Mouse (Mus musculus) heart, adult 2 months (tissue): ENCODE results near the gene Btnl9. TPM values are rescaled to one million over a fixed set of nuclear protein-coding genes. Genes with fewer than 3 reads are reported as not detected.

Source experiments
- DNase-seq, 2 experiments: peaks; one replicate each; pipeline ENCODE4 v3.0.0; 2021
- H3K27ac ChIP-seq: fragments of 200-600 bp; 2 replicates; pipeline ENCODE4 v1.8.1; 2022
- H3K27me3 ChIP-seq: fragments of 200-500 bp; 2 replicates; pipeline ENCODE4 v1.6.1; 2012; ENCODE audit warnings: mild to moderate bottlenecking, low read length, inconsistent platforms, mixed read lengths; ENCODE audit not compliant: control insufficient read depth, insufficient read depth
- H3K36me3 ChIP-seq: fragments of 200-500 bp; 2 replicates; pipeline ENCODE4 v1.6.1; 2012; ENCODE audit warnings: low read length, inconsistent platforms; ENCODE audit not compliant: control insufficient read depth, insufficient read depth
- H3K4me1 ChIP-seq: fragments of 200-500 bp; 2 replicates; pipeline ENCODE4 v1.6.1; 2011; ENCODE audit warnings: low read length; ENCODE audit not compliant: control insufficient read depth, insufficient read depth
- H3K4me3 ChIP-seq: fragments of 200-600 bp; 2 replicates; pipeline ENCODE4 v1.8.1; 2022
- H3K79me2 ChIP-seq: fragments of 200-500 bp; replicated peaks from 2 replicates; pipeline ENCODE4 v1.6.1; 2012; ENCODE audit warnings: mild to moderate bottlenecking, inconsistent platforms, low read length, moderate library complexity, mixed read lengths; ENCODE audit not compliant: control insufficient read depth, insufficient read depth
- H3K9ac ChIP-seq: fragments of 200-500 bp; 2 replicates; pipeline ENCODE4 v1.6.1; 2012; ENCODE audit warnings: low read depth, mild to moderate bottlenecking, control low read depth, inconsistent platforms, low read length, mixed read lengths
- CTCF ChIP-seq: fragments of 200-600 bp; IDR thresholded peaks from 2 replicates; pipeline ENCODE4 v1.8.1; 2022; ENCODE audit warnings: antibody characterized with exemption, mild to moderate bottlenecking, moderate library complexity
- EP300 ChIP-seq: fragments of 200-500 bp; IDR thresholded peaks from 2 replicates; pipeline ENCODE4 v1.6.1; 2011; ENCODE audit warnings: low read depth, low read length, control low read depth; ENCODE audit not compliant: insufficient read depth
- POLR2A ChIP-seq: fragments of 200-500 bp; IDR thresholded peaks from 2 replicates; pipeline ENCODE4 v1.6.1; 2011; ENCODE audit warnings: mild to moderate bottlenecking, low read depth, low read length, control low read depth; ENCODE audit not compliant: insufficient read depth
- WGBS: fragments of 180-500 bp; shearing (Covaris S2); methylation state at CpG from one replicate; pipeline ENCODE4 v1.1.7; 2018; 5-methylcytosine and 5-hydroxymethylcytosine counted together
- intact Hi-C: fragments of 180-260 bp; cut with DNase I; formaldehyde crosslinking; loops from one replicate; pipeline ENCODE4 v1.15.1; 2025
- polyA plus RNA-seq: library from polyadenylated mRNA; depleted of rRNA; stranded (reverse); fragments of >200 nt; gene quantifications from 2 replicates; pipeline ENCODE4 v1.2.3, GENCODE M21; 2012
- total RNA-seq, 2 experiments: library from RNA; stranded (reverse); gene quantifications; 2 replicates each; pipeline ENCODE4 v1.2.3; 2021

The Btnl9 gene
- total and polyA plus RNA-seq, 3 experiments = 18.9 to 31.4 (median 25.0) TPM

DNA sequence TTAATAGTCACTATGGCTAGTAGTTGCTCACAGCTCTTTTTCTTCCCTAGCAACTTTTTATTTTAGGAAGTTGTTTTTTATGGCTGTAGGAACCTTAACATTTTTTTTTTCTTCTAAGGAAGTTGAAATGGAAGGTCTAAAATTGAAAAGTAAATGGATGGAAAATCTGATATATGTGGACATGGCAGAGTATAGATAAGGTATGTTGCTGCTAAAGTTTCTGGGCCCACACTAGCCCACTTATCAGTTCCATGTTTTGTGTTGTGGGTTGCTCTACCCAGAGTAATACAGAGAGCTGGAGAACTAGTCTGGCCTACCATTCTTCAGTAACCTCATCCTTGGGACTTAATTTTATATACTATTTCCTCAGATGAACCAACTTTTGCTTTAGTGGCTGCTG is 25.6 kb upstream of the Btnl9 start:
- no peak for TF ChIP-seq EP300
- no peak for TF ChIP-seq POLR2A
- no peak for TF ChIP-seq CTCF
- Histone ChIP-seq H3K4me1 (peaks cover 3% of the 10 kb centered on the region), H3K9ac (no peak overlapping the region), H3K4me3 (no peak overlapping the region), H3K27me3 (no peaks in the 10 kb centered on the region), H3K27ac (no peak overlapping the region), H3K79me2 (no peaks in the 10 kb centered on the region; the same call in 1 of the 2 replicates), H3K36me3 (peaks cover 23% of the 10 kb centered on the region)
- no peak for DNase-seq
- intact Hi-C loops = no loop called here

DNA sequence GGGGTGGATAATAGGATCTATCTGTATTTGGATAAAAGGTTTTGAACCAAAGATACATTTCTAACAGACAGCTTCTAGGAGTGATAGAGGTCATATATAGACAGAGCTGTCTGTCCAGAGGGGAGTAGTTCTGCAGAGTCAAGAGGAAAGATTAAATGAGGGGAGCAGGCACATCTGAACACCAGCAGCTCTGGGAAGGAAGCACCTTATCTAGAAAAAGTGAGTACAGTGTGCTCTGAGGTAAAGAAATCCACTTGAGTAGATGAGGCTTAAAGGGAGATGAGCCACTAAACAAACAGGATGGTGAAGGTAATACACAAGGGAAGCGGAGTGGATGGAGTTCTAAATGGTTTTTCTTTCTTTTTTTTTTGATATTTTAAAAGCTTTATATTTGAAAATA is 20.5 kb upstream of the Btnl9 start:
- no peaks in the 10 kb centered on the region; the same call in 1 of the 2 replicates for H3K79me2 ChIP-seq
- 95% methylated on average over 1 of the region's 1 CpGs for WGBS
- TF ChIP-seq CTCF = no peak
- no peak for TF ChIP-seq EP300
- no peak for TF ChIP-seq POLR2A
- intact Hi-C loops = no loop called here
- H3K4me3 ChIP-seq = no peak overlapping the region
- peaks cover 4% of the 10 kb centered on the region for H3K4me1 ChIP-seq
- H3K9ac ChIP-seq = no peak overlapping the region
- no peak overlapping the region for H3K27ac ChIP-seq
- peaks cover 29% of the 10 kb centered on the region for H3K36me3 ChIP-seq
- DNase-seq = no peak
- no peaks in the 10 kb centered on the region for H3K27me3 ChIP-seq

DNA sequence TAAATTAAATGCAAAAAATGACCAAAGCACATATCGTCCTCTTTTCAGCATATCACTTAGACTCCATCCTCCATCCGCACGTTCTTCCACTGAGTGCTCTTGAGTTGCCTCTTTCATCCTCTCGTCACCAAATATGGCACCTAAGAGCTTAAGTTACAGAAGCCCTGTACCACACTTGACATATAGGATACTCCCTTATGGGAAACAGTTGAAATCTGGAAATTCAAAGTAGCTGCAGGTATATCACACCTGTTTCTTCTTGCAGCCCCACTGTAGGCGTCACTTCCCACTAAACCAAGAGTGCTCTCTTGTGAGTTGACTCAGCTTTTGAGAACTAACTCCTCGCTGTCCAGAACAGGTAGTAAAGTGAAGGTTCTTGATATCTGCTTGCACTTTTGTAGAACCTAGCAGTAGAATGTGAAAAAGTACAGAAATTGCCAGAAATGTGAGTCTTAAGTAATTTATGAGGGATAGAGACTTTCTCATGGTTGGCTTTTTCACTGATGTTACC is 18.2 kb upstream of the Btnl9 start:
- Histone ChIP-seq H3K36me3 (peaks cover 26% of the 10 kb centered on the region), H3K4me1 (peaks cover 8% of the 10 kb centered on the region), H3K4me3 (no peak overlapping the region), H3K9ac (no peak overlapping the region), H3K79me2 (no peaks in the 10 kb centered on the region; the same call in none of the 2 replicates), H3K27ac (no peak overlapping the region), H3K27me3 (no peaks in the 10 kb centered on the region)
- TF ChIP-seq CTCF (no peak), POLR2A (no peak), EP300 (no peak)
- intact Hi-C loops = no loop called here
- 65% methylated on average over 6 of the region's 6 CpGs for WGBS
- DNase-seq = no peak

DNA sequence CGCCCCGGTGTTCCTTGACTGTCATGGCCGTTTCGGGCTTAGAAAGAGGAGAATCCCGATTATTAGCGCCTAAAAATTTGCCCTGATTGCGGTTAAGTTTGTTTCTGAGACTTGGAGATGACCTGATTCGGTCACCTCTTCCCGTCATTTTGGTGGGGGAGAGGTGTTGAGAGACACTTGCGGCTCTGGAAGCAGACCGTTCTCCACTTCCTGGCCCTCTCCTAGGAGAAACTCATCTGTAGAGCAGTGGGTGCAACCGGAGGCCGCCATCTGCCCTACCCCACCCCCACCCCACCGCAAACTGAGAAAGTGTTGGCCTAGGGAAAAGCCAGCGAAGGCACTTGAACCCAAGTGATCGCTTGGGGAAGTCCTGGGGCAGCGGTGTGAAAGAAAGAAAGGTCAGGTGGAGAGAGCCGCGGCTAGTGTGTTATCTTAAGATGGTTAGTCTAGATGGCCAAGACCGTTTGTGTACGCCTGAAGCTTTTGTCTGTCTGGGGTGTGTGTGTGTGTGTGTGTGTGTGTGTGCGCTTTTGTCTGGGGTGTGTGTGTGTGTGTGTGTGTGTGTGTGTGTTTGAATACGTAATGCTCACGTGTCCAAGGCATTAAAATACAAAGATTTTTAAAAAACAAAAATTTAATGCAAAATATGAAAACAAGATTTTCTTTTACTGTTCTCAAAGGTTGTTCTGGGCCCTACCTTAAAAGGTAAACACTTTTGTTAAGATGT is 17.0 kb upstream of the Btnl9 start:
- WGBS = 0% methylated on average over 24 of the region's 24 CpGs
- Histone ChIP-seq H3K4me1 (peaks cover 6% of the 10 kb centered on the region), H3K27ac (peak overlapping the region; percentile 99), H3K27me3 (no peaks in the 10 kb centered on the region), H3K9ac (peak overlapping the region; percentile 92), H3K4me3 (peak overlapping the region; percentile 67), H3K36me3 (peaks cover 21% of the 10 kb centered on the region), H3K79me2 (no peaks in the 10 kb centered on the region; the same call in none of the 2 replicates)
- TF ChIP-seq EP300 (0 out of 2 replicates have a peak, but pooled peaks have one; percentile 13), CTCF (no peak), POLR2A (peak; percentile 42)
- DNase-seq = no peak
- intact Hi-C loops = loop anchor here (1.0 to 5.0 kb wide), 5 partner anchors 39 to 407 kb away; partner anchors contain the start of genes Irgm1 and Trim41

DNA sequence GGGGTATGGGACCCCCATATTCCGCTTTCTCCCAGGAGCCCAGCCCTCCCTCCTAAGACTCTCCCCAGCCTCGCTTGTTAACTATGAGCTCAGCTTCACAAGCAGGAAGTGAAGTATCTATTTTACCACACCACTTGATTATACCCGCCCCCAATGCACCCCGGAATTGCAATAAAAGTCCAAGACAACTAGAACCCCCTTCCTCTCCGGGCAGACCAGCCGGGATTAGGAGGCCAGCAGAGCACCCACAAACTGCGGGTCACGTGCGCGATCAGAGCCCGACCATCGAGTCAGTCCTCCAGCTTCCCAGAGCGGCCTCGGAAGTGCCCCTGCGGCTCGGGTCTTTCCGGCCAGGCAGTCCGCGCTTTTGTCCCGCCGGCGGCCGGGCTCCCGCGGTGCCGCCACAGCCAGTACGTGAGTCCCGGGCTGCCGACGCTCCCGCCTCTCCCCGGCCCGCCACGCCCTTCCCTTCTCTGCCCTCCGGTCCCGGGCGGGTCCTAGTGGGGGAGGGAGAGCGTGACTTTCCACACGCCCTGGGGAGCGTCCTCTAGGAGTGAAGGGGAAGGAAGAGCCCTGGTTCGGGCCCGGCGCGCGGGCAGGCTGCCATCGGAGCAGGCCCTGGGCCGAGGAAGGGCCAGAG is 16.3 kb upstream of the Btnl9 start, which contains the start of gene Zfp62:
Zfp62 (plus strand) TSS at position 164 of the 640 bp plus-strand sequence.
- H3K9ac ChIP-seq = peak within 1 kb of the TSS; percentile 92
- peak within 1 kb of the TSS; percentile 67 for H3K4me3 ChIP-seq
- under 1% methylated on average over 44 of the region's 47 CpGs for WGBS
- H3K79me2 ChIP-seq = no peaks in the 10 kb centered on the region; the same call in none of the 2 replicates
- peak within 1 kb of the TSS; percentile 99 for H3K27ac ChIP-seq
- DNase-seq = peak; percentile 96 to 97
- intact Hi-C loops = loop anchor here (1.0 to 5.0 kb wide), 5 partner anchors 40 to 406 kb away; partner anchors contain the start of genes Irgm1 and Trim41
- H3K4me1 ChIP-seq = peaks cover 5% of the 10 kb centered on the region
- TF ChIP-seq POLR2A (peak; percentile 81), EP300 (peak; percentile 36; the same call in 1 of the 2 replicates), CTCF (peak; percentile 17; the same call in 1 of the 2 replicates)
- no peaks in the 10 kb centered on the region for H3K27me3 ChIP-seq
- peaks cover 19% of the 10 kb centered on the region for H3K36me3 ChIP-seq
